Mouse (Mus musculus): ENCODE data around the gene Mog. TPM values are rescaled to one million over a fixed set of nuclear protein-coding genes. Genes with fewer than 3 reads are reported as not detected.
A peak's percentile ranks its signal among the peaks of the same experiment; 100 is the strongest.
"Not testable (repeated sequence)": the region's sequence is repeated elsewhere in the genome, so short reads cannot be mapped to it uniquely, and the experiment has no call there.

Mog gene
- total RNA-seq, 2 experiments from 2014 or later, result 42.6 to 45.6 TPM

DNA sequence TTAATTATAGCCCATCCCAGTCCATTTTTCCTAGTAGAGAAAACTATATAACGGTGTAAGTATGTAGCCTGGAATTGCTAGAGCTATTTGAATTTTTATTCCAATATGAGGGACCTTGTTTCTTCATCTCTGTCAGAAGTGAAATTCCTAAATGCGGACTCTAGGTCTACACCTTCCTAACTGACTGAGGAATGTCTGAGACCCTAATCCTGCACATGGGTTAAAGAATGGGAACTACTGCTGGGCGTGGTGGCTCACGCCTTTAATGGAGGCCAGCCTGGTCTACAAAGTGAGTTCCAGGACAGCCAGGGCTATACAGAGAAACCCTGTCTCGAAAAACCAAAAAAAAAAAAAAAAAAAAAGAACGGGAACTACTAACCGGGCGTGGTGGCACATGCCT, 6.0 kb upstream of the Mog start:
- peak overlapping the region; percentile 99 for H3K27ac ChIP-seq
- DNase-seq (ENCODE audit: low spot score in 2 of 2), result no peak
- H3K4me3 ChIP-seq, result peak overlapping the region; percentile 75
- no peak for TF ChIP-seq CTCF (conservative IDR thresholded peaks at IDR 0.05)

DNA sequence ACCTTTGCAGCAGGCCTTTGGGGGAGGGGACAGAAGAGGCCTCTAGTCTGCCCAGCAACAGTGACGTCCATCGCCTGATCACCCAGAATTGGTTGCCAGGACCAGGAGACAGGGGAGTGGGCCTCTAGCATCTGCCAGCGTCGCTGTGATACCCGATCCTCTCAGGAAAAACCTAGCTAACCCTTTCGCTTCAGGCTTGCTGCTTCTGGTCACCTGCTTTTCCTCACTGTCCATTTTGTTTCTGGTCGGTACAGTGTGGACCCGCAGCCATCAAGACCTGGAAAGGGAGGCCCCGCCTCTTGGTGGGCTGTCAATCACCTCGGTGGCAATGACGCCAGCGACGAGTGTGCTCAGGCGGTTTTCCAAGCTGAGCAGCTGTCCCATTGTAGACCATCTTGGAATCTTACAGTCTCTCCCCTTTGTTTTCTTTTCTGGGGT, 5.5 kb upstream of the Mog start:
- H3K4me3 ChIP-seq, result peak overlapping the region; percentile 75
- no peak for TF ChIP-seq CTCF (conservative IDR thresholded peaks at IDR 0.05)
- H3K27ac ChIP-seq, result peak overlapping the region; percentile 99
- peak; percentile 94 for DNase-seq (ENCODE audit: low spot score in 2 of 2)

DNA sequence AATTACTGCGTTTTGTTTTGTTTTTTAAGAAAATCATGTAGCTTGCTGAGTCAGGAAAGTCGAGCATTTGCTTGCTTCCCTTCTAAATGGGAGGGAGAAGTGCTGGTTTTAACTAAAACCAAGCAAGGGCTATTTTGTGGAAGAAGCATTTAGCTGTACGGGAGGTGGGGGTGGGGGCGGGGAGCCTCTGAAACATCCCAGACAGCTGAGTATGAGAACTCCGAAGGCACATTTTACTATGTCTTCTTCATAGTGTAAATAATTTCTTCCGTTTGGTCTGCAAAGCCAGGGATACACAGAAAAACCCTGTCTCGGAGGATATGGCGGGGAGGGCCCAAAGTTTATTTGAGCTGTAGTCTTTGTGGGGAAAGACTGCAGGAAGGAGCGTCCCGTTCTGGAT, 5.0 kb upstream of the Mog start:
- Histone ChIP-seq H3K27ac (peak overlapping the region; percentile 99), H3K4me3 (peak overlapping the region; percentile 75)
- no peak for DNase-seq (ENCODE audit: low spot score in 2 of 2)
- no peak for TF ChIP-seq CTCF (conservative IDR thresholded peaks at IDR 0.05)

DNA sequence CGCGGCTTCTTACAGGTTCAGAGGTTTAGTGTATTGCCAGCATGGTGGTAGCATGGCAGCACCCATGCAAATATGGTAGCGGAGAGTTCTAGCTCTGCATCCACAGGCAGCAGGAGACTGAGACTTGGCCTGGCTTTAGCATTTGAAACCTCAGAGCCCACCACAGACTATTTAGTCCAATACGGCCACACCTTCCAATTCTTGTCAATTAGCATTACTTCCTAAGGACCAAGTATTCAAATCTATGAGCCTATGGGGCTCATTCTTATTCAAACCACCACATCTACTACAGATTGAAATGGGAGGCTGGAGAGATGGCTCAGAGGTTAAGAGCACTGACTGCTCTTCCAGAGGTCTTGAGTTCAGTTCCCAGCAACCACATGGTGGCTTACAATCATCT, 4.3 kb upstream of the Mog start:
- peak overlapping the region; percentile 99; the same call in 1 of the 2 replicates for H3K27ac ChIP-seq
- no peak for DNase-seq (ENCODE audit: low spot score in 2 of 2)
- no peak for TF ChIP-seq CTCF (conservative IDR thresholded peaks at IDR 0.05)
- no peak overlapping the region for H3K4me3 ChIP-seq

DNA sequence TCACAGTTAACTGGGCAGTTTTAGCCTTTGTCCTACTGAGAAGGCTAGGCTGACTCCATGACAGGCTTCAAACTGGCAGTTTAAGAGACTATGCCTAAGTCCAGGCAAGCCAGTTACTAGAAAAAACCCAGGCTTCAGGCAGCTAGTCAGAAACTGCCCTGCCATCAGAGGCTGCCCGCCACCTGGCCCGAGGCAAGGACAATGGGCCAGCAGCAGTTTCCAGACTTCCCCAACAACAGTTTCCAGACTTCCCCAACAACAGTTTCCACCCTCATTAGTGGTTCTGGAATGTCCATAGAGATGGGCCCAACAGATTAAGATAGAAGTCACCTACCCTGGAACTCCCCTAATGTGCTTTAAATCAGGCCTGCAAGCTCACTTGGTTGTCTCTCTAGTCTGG, 3.2 kb upstream of the Mog start:
- no peak for DNase-seq (ENCODE audit: low spot score in 2 of 2)
- Histone ChIP-seq H3K4me3 (no peak overlapping the region), H3K27ac (no peak overlapping the region)
- no peak for TF ChIP-seq CTCF (conservative IDR thresholded peaks at IDR 0.05)

DNA sequence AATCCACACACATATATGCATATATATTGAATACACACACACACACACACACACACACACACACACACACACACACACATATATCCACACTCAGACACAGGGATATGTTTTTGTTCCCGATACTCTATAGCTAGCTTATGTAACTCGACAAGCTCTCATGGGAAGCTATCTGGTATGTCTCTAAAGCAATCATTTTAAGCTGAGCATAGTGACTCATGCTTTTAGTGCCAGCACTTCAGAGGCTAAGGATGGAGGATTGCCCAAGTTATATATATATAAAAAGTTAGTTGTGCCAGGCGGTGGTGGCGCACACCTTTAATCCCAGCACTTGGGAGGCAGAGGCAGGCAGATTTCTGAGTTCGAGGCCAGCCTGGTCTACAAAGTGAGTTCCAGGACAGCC, 4.0 kb downstream of the Mog start:
- H3K4me3 ChIP-seq; DNase-seq (ENCODE audit: low spot score in 2 of 2): not testable (repeated sequence)
- H3K27ac ChIP-seq, result peak overlapping the region; percentile 89; the same call in 1 of the 2 replicates

DNA sequence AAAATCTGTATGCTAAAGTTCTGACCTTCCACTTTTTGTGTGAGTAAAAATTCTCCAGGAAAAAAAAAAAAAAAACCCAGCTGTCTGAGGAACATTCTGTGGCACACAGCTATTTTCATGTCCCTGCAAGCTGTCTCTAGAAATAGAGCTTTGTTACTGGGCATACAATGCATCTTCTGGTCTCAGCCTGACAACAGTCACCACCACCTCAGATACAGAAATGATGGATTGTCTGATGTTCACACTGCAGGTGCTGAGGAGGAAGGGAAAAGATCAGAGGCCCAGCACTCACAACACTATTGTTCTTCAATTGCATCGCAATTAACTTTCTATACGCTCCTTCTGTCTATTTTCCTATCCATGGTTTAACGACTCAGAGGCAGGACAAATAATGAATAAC, 4.9 kb downstream of the Mog start:
- DNase-seq (ENCODE audit: low spot score in 2 of 2), result peak; percentile 15 to 23
- Histone ChIP-seq H3K27ac (peak overlapping the region; percentile 89), H3K4me3 (peak overlapping the region; percentile 2; the same call in 1 of the 2 replicates)
- no peak for TF ChIP-seq CTCF (conservative IDR thresholded peaks at IDR 0.05)

DNA sequence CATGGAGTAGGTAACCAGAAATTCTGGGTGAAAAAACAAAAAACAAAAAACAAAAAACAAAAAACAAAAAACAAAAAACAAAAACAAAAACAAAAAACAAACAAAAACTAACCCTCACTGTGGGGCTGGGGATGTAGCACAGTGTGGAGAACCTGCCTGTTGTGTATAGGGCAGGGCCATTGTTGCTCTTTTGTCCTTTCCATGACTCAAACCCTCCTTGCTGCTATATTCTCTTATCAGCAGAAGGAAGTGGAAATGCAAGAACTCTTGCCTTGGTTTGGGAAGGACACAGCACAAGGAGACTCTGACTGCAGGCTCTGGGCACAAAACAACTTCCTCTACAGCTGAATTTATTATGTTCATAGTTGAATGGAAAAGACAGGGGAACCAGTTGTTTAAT, 6.9 kb downstream of the Mog start:
- Histone ChIP-seq H3K27ac (peak overlapping the region; percentile 89; the same call in 1 of the 2 replicates), H3K4me3 (no peak overlapping the region)
- no peak for TF ChIP-seq CTCF (conservative IDR thresholded peaks at IDR 0.05)
- no peak for DNase-seq (ENCODE audit: low spot score in 2 of 2)

DNA sequence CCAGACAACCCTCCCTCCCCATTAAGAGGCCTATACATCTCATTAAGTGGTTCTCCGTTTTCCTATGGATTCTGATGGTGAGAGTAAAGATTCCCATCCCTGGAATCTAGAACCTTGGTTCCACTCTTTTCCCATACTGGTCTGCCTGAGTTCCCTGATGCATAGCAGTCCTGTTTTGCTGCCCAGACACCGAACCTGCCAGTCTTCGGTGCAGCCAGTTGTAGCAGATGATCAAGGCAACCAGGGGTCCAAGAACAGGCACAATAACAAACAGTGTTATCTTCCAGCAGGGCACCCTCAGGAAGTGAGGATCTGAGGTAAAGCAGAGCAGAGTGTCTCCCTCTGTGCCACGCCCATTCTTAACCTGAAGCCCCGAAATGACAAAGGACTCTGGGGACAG, 11.1 kb downstream of the Mog start:
- no peak for DNase-seq (ENCODE audit: low spot score in 2 of 2)
- Histone ChIP-seq H3K27ac (no peak overlapping the region), H3K4me3 (no peak overlapping the region)
- TF ChIP-seq CTCF (conservative IDR thresholded peaks at IDR 0.05), result no peak

DNA sequence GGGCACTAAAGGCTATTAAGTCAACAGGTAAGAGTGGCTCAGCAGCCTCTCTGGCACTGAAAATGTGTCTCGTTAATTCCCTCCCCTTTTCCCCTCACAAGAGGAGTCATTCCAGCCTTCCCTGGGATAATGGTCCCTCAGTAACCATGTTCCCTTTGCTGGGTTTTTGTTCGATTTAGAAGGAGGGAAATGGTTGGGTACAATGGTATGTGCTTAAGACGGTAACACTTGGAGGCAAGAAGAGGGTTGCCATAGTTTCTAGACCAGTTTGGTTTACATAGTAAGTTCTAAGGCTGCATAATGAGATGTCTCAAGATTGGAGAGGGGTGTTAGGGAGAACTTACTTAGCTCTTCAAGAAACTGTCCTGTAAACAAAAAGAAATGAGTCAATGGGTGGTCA, 11.5 kb downstream of the Mog start:
- Histone ChIP-seq H3K27ac (no peak overlapping the region), H3K4me3 (no peak overlapping the region)
- DNase-seq (ENCODE audit: low spot score in 2 of 2), result no peak
- TF ChIP-seq CTCF (conservative IDR thresholded peaks at IDR 0.05), result no peak

DNA sequence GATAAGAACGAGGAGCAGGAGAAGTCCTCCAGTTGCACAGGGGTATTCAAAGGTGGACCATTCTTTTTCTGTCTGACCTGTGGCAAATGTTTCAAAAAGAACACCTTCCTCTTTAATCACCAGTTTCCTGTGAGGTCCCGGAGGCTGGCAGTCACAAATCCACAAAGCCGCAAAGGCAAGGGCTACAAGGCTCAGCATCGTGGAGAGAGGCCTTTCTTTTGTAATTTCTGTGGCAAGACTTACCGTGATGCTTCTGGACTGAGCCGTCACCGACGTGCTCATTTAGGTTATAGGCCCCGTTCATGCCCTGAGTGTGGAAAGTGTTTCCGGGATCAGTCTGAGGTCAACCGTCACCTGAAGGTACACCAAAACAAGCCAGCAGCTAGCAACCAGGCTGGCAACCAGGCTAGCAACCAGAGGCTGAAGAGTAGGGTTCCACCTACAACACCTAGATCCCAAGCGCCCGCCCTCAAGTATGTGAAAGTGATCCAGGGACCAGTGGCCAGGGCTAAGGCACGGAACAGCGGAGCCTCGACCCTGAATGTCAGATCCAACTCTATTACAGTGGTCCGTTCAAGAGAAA, 13.6 kb downstream of the Mog start:
- no peak for TF ChIP-seq CTCF (conservative IDR thresholded peaks at IDR 0.05)
- Histone ChIP-seq H3K4me3 (no peak overlapping the region), H3K27ac (no peak overlapping the region)
- DNase-seq (ENCODE audit: low spot score in 2 of 2), result no peak

DNA sequence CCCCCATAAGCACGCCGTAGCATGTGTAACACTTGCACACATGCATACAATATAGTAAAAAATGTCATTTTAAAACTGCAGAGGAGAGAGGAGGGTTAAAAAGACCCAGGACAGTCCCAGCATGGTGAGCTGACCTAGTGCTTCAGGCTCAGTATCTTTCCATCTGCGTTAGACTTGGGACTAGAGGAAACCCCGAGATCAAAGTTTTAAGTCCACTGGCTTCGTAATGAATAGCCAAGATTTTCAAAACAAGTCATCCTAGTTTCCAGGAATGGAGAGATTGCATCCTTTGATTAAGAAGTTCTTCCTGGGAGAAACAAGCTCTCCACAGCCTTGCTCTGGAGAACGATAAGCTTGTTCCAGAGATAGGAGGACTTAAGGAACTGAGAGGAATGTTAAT, 15.0 kb downstream of the Mog start:
- no peak overlapping the region for H3K27ac ChIP-seq
- TF ChIP-seq CTCF (conservative IDR thresholded peaks at IDR 0.05), result no peak
- DNase-seq (ENCODE audit: low spot score in 2 of 2), result no peak
- H3K4me3 ChIP-seq, result no peak overlapping the region

DNA sequence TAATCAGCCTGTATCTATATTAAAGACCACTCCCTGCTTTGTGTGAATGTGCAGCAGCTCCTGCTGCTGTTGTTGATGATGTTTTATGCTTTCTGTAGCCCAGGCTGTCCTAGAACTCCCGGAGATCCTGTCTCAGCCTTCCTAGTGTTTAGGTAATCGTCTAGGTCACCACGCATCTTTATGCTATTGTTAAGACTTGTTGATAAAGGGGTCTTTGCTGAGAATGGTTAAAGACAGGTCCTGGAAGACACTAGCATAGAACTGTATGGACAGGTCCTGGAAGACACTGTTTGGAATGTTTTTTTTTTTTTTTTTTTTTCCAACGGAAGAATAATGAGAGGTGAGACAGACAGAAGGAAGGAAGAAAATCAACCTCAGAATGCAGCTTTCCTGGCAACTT, 19.8 kb downstream of the Mog start:
- DNase-seq (ENCODE audit: low spot score in 2 of 2), result no peak
- Histone ChIP-seq H3K27ac (no peak overlapping the region), H3K4me3 (peak overlapping the region; percentile 70)
- TF ChIP-seq CTCF (conservative IDR thresholded peaks at IDR 0.05), result no peak
